Mouse (Mus musculus) CH12.LX (cell line): ENCODE results near the gene Col4a1. TPM values are rescaled to one million over a fixed set of nuclear protein-coding genes. Genes with fewer than 3 reads are reported as not detected.

ENCODE experiments used
- DNase-seq: peaks from one replicate; pipeline ENCODE4 v3.0.0-alpha.2; 2013; ENCODE audit errors: extremely low read depth
- H3K27ac ChIP-seq: 2 replicates; pipeline ENCODE4 v1.5.1; 2012; ENCODE audit warnings: low read depth, mild to moderate bottlenecking, control low read depth, moderate library complexity; ENCODE audit not compliant: insufficient read depth
- H3K27me3 ChIP-seq: replicated peaks from 2 replicates; pipeline ENCODE3; 2012; ENCODE audit warnings: inconsistent platforms
- H3K36me3 ChIP-seq, 2 experiments: replicated peaks in 1 of 2; 2 replicates each; pipeline versions ENCODE3 to v1.6.1; 2012; ENCODE audit warnings: inconsistent platforms in 1 of 2, low read length in 1 of 2, mild to moderate bottlenecking in 1 of 2, mixed read lengths in 1 of 2, moderate library complexity in 1 of 2; ENCODE audit not compliant: control insufficient read depth in 1 of 2, insufficient read depth in 1 of 2
- H3K4me1 ChIP-seq, 2 experiments: 2 replicates each; pipeline ENCODE4 v1.6.1; 2012; ENCODE audit warnings: inconsistent platforms in 1 of 2, moderate library complexity in 1 of 2; ENCODE audit not compliant: insufficient read depth in 2 of 2, control insufficient read depth in 1 of 2
- H3K4me2 ChIP-seq: 2 replicates; pipeline ENCODE4 v1.6.1; 2012; ENCODE audit warnings: low read depth, mild to moderate bottlenecking, control low read depth; ENCODE audit not compliant: poor library complexity, insufficient read depth, severe bottlenecking
- H3K4me3 ChIP-seq, 3 experiments: fragments of 150-350 bp in 1 of 3; sonication (generic) in 1 of 3; replicated peaks in 1 of 3; 2 replicates each; pipeline versions ENCODE3 to v1.5.1; 2011 to 2012; ENCODE audit warnings: low read depth in 2 of 3, low read length in 2 of 3, mild to moderate bottlenecking in 2 of 3, moderate library complexity in 2 of 3, control low read depth in 1 of 3, improper control_type of control experiment in 1 of 3, inconsistent platforms in 1 of 3, mixed read lengths in 1 of 3; ENCODE audit not compliant: poor library complexity in 1 of 3
- H3K79me2 ChIP-seq: replicated peaks from 2 replicates; pipeline ENCODE4 v1.6.1; 2012; ENCODE audit warnings: mild to moderate bottlenecking, moderate library complexity; ENCODE audit not compliant: control insufficient read depth, poor library complexity, insufficient read depth, severe bottlenecking; ENCODE audit errors: extremely low read depth
- H3K9ac ChIP-seq: 2 replicates; pipeline ENCODE4 v1.6.1; 2012; ENCODE audit warnings: low read depth, mild to moderate bottlenecking, control low read depth, moderate library complexity; ENCODE audit not compliant: insufficient read depth
- H3K9me3 ChIP-seq: replicated peaks from 2 replicates; pipeline ENCODE3; 2012; ENCODE audit warnings: low read length, inconsistent platforms, mixed read lengths
- CHD2 ChIP-seq: IDR thresholded peaks from 2 replicates; pipeline ENCODE4 v1.6.1; 2011; ENCODE audit warnings: low read length, improper control_type of control experiment
- CTCF ChIP-seq, 2 experiments: IDR thresholded peaks in 1 of 2; conservative IDR thresholded peaks in 1 of 2; 2 replicates each; pipeline ENCODE4 v1.5.1; 2011 to 2012; ENCODE audit warnings: low read depth in 2 of 2, low read length in 2 of 2, improper control_type of control experiment in 1 of 2, inconsistent platforms in 1 of 2, mild to moderate bottlenecking in 1 of 2, moderate library complexity in 1 of 2
- E2F4 ChIP-seq: IDR thresholded peaks from 2 replicates; pipeline ENCODE4 v1.6.1; 2011; ENCODE audit warnings: low read depth, low read length, improper control_type of control experiment; ENCODE audit not compliant: insufficient replicate concordance
- ELF1 ChIP-seq: IDR thresholded peaks from 2 replicates; pipeline ENCODE4 v1.6.1; 2014; ENCODE audit warnings: low read depth, mild to moderate bottlenecking, inconsistent platforms, low read length, improper control_type of control experiment
- EP300 ChIP-seq: IDR thresholded peaks from 2 replicates; pipeline ENCODE4 v1.6.1; 2011; ENCODE audit warnings: low read length, improper control_type of control experiment
- ETS1 ChIP-seq: conservative IDR thresholded peaks from 2 replicates; pipeline ENCODE4 v1.6.1; 2012; ENCODE audit warnings: low read depth, mild to moderate bottlenecking, inconsistent platforms, low read length, improper control_type of control experiment, moderate library complexity
- HCFC1 ChIP-seq: IDR thresholded peaks from 2 replicates; pipeline ENCODE4 v1.6.1; 2012; ENCODE audit warnings: low read depth, mild to moderate bottlenecking, inconsistent platforms, low read length, improper control_type of control experiment
- KAT2A ChIP-seq: IDR thresholded peaks from 2 replicates; pipeline ENCODE4 v1.6.1; 2012; ENCODE audit warnings: low read length, improper control_type of control experiment, inconsistent platforms; ENCODE audit not compliant: insufficient replicate concordance
- MAFK ChIP-seq: IDR thresholded peaks from 2 replicates; pipeline ENCODE4 v1.6.1; 2011; ENCODE audit warnings: low read length, improper control_type of control experiment; ENCODE audit not compliant: insufficient replicate concordance
- MAX ChIP-seq: IDR thresholded peaks from 2 replicates; pipeline ENCODE4 v1.6.1; 2011; ENCODE audit warnings: low read length, improper control_type of control experiment
- MAZ ChIP-seq: IDR thresholded peaks from 2 replicates; pipeline ENCODE4 v1.6.1; 2012; ENCODE audit warnings: low read depth, mild to moderate bottlenecking, inconsistent platforms, low read length, improper control_type of control experiment, moderate library complexity
- MXI1 ChIP-seq: IDR thresholded peaks from 2 replicates; pipeline ENCODE4 v1.6.1; 2011; ENCODE audit warnings: mild to moderate bottlenecking, low read depth, low read length, improper control_type of control experiment
- MYC ChIP-seq: IDR thresholded peaks from 2 replicates; pipeline ENCODE4 v1.6.1; 2011; ENCODE audit warnings: low read depth, mild to moderate bottlenecking, improper control_type of control experiment, low read length
- NELFE ChIP-seq: IDR thresholded peaks from 2 replicates; pipeline ENCODE4 v1.6.1; 2011; ENCODE audit warnings: low read depth, low read length, improper control_type of control experiment
- NRF1 ChIP-seq: IDR thresholded peaks from 2 replicates; pipeline ENCODE4 v1.6.1; 2014; ENCODE audit warnings: low read depth, mild to moderate bottlenecking, inconsistent platforms, low read length, improper control_type of control experiment, moderate library complexity
- PAX5 ChIP-seq: IDR thresholded peaks from 2 replicates; pipeline ENCODE4 v1.6.1; 2012; ENCODE audit warnings: low read length, inconsistent platforms, mixed read lengths
- POLR2AphosphoS2 ChIP-seq: IDR thresholded peaks from 2 replicates; pipeline ENCODE4 v1.6.1; 2011; ENCODE audit warnings: low read depth, low read length, improper control_type of control experiment
- RCOR1 ChIP-seq: conservative IDR thresholded peaks from 2 replicates; pipeline ENCODE4 v1.6.1; 2012; ENCODE audit warnings: low read depth, mild to moderate bottlenecking, inconsistent platforms, low read length, improper control_type of control experiment
- SMC3 ChIP-seq: IDR thresholded peaks from 2 replicates; pipeline ENCODE4 v1.6.1; 2011; ENCODE audit warnings: low read depth, low read length, improper control_type of control experiment
- TBP ChIP-seq: conservative IDR thresholded peaks from 2 replicates; pipeline ENCODE4 v1.6.1; 2011; ENCODE audit warnings: low read depth, low read length, improper control_type of control experiment
- USF1 ChIP-seq: IDR thresholded peaks from 2 replicates; pipeline ENCODE4 v1.6.1; 2014; ENCODE audit warnings: low read depth, mild to moderate bottlenecking, inconsistent platforms, low read length, improper control_type of control experiment
- ZC3H11A ChIP-seq: IDR thresholded peaks from 2 replicates; pipeline ENCODE4 v1.6.1; 2012; ENCODE audit warnings: low read depth, mild to moderate bottlenecking, inconsistent platforms, low read length, improper control_type of control experiment
- ZKSCAN1 ChIP-seq: IDR thresholded peaks from 2 replicates; pipeline ENCODE4 v1.6.1; 2012; ENCODE audit warnings: low read depth, inconsistent platforms, low read length, improper control_type of control experiment, borderline replicate concordance
- ZMIZ1 ChIP-seq: IDR thresholded peaks from 2 replicates; pipeline ENCODE4 v1.6.1; 2012; ENCODE audit warnings: low read depth, mild to moderate bottlenecking, inconsistent platforms, low read length, improper control_type of control experiment
- ZNF384 ChIP-seq: IDR thresholded peaks from 2 replicates; pipeline ENCODE4 v1.6.1; 2012; ENCODE audit warnings: low read depth, low read length, improper control_type of control experiment, inconsistent platforms
- dilution Hi-C: fragments of 300-500 bp; cut with MboI; formaldehyde crosslinking; loops from 2 replicates; pipeline ENCODE4 v1.14.3; 2020; ENCODE audit warnings: low sequenced_read_pairs; ENCODE audit not compliant: extremely low pct_unique_long_range_greater_than_20kb, extremely low pct_ligation_motif_present
- in situ Hi-C: fragments of 300-500 bp; cut with MboI; formaldehyde crosslinking; loops from 3 replicates; pipeline ENCODE4 v1.14.3; 2019; ENCODE audit warnings: low sequenced_read_pairs, low pct_ligation_motif_present, low pct_unique_long_range_greater_than_20kb, mixed read lengths
- polyA plus RNA-seq: library from polyadenylated mRNA; unstranded; fragments of >175 nt; gene quantifications from 2 replicates; pipeline ENCODE4 v1.2.1, GENCODE M21; 2012; ENCODE audit warnings: low read depth; ENCODE audit not compliant: insufficient read length
- total RNA-seq, 2 experiments: library from RNA; depleted of rRNA; stranded (reverse); fragments of 300-350 nt in 1 of 2; fragments of >200 nt in 1 of 2; gene quantifications; 2 replicates each; pipeline ENCODE4 v1.2.3; 2012 to 2014

The Col4a1 gene
- total and polyA plus RNA-seq, 3 experiments, result 0.04 to 0.27 (median 0.13) TPM

- Histone ChIP-seq H3K4me1 (peaks cover 0 to 8% of the 10 kb centered on the region in 2 experiments; a peak in 1 of 4 replicates), H3K9ac (no peak overlapping the region), H3K27ac (no peak overlapping the region), H3K4me2 (no peak overlapping the region), H3K9me3 (no peaks in the 10 kb centered on the region), H3K36me3 (no peaks in the 10 kb centered on the region), H3K79me2 (no peaks in the 10 kb centered on the region), H3K27me3 (peaks cover 85% of the 10 kb centered on the region), H3K4me3 (no peak overlapping the region)
- dilution Hi-C loops (no loop called here), in situ Hi-C loops (no loop called here)
- TF ChIP-seq RCOR1 (no peak), KAT2A (no peak), EP300 (no peak), NRF1 (no peak), NELFE (no peak), ZMIZ1 (no peak), MAX (no peak), ZNF384 (no peak), CHD2 (no peak), E2F4 (no peak), HCFC1 (no peak), ELF1 (no peak), ETS1 (no peak), SMC3 (no peak), TBP (no peak), MAZ (no peak)
- DNase-seq, result no peak
Observed at GRCm38 (mm10) chr8:11266471-11266870, 46.2 kb downstream of the Col4a1 start.

GRCm38 (mm10) chr8:11265971-11266370, 46.7 kb downstream of the Col4a1 start:
- in situ Hi-C loops, result no loop called here
- H3K4me1 ChIP-seq, result peaks cover 0 to 3% of the 10 kb centered on the region in 2 experiments; a peak in 1 of 4 replicates
- no peak for DNase-seq
- H3K4me3 ChIP-seq, result no peak overlapping the region
- no peaks in the 10 kb centered on the region for H3K9me3 ChIP-seq
- H3K27me3 ChIP-seq, result peaks cover 85% of the 10 kb centered on the region
- no peak overlapping the region for H3K9ac ChIP-seq
- TF ChIP-seq PAX5 (no peak), ZKSCAN1 (no peak), SMC3 (no peak), CTCF (conservative IDR thresholded peaks at IDR 0.05 in 1 of 2, IDR thresholded peaks at IDR 0.05 in 1 of 2; ENCODE audit: low read depth in 2 of 2, low read length in 2 of 2) (no peak), TBP (no peak), NELFE (no peak), MAX (no peak), ETS1 (no peak), E2F4 (no peak), ELF1 (no peak), POLR2AphosphoS2 (no peak), MXI1 (no peak), RCOR1 (no peak), CHD2 (no peak), USF1 (no peak), ZC3H11A (no peak), MAFK (no peak), ZNF384 (no peak), MYC (no peak)
- no peak overlapping the region for H3K4me2 ChIP-seq
- no peaks in the 10 kb centered on the region for H3K79me2 ChIP-seq
- H3K27ac ChIP-seq, result no peak overlapping the region
- dilution Hi-C loops, result no loop called here
- no peaks in the 10 kb centered on the region for H3K36me3 ChIP-seq
